Mouse (Mus musculus): Measurements from ENCODE around the gene Mthfd1. TPM values are rescaled to one million over a fixed set of nuclear protein-coding genes. Genes with fewer than 3 reads are reported as not detected.

Mthfd1 gene
- polyA plus RNA-seq, 2 experiments from 2014 or later: 24.4 to 35.0 TPM

DNA sequence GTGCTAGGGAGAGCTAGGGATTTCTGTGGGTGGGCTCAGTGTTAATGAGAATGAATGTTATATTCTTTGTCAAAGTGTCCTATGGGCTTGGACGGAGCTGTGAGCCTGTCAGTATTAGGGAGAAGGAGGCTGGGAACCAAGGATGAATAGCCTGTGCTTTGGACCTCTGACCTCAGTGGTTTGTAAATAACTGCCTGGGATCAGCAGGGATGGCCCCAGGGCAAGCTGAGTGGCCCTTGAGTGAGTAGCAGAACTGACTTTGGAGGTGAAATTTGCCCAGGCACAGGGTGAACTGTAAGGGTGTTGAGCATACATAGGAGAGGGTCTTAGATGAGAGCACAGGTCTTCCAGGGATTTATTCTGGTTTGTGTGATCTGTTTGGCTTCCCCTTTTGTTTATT lies 8.8 kb downstream of the Mthfd1 start:
- no peak for ATAC-seq

DNA sequence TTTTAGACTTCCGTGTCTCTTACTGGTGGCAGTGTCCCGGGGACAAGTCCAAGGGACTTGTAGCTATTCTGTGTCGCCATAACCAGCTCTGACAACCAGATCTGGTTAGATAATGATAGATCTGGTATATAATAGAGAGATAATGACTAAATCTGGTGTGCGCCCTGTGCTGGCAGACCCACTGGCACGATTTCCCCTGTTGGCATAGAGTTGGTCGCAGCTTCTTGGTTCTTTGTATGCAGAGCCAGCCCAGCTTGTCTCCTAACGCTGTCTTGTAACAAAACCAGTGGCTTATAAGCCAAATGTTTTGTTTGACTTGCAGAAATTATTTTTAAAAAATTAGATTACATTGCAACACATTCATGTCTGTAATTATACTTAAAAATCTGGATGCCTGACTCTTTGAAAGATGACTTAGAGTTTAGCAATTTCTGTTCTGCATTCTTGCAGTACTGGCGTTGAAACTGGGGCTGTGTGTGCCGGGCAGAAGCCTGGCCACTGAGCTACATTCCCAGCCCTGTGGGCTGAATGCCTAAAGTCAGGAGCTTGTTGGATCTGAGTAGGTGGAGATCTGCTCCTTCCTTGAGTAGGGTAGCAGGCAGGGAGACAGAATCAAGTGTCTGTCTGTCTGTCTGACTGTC lies 9.3 kb downstream of the Mthfd1 start:
- no peak for ATAC-seq

DNA sequence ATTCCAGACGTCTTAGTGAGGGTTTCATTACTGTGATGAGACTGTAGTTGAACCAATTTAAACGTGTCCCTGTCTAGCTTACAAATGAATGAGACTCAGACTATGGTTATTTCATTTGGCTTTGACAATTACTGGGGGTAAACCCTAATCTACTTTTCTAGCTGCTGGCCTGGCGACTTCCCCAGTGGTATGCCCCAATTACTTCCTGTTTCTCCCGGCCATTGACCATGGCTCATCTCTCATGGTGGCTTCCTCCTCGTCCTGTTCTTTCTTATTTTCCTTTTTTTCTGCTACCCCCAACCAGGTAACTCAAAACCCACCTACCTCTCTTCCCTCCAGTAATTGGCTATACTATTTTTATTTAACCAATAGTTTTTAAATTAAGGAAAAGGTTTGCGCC lies 9.9 kb downstream of the Mthfd1 start:
- no peak for ATAC-seq

DNA sequence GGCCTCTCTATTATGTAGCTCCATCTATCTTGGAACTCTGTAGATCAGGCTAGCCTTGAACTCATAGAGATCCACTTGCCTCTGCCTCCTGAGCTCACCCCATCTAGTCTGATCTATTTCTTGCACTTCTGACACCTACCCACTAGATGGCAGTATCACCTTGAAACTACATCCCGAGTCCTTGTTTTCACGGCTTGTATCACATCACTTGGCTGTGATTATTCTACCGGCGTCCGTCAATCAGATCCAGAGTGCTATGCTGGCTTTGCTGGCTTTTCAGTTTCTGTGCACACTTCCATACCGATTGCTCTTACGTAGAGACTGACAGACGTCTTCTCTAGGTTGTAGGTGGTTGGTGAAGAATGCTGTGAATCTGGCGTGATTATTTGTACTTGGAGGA lies 11.8 kb downstream of the Mthfd1 start:
- ATAC-seq: peak; percentile 63

DNA sequence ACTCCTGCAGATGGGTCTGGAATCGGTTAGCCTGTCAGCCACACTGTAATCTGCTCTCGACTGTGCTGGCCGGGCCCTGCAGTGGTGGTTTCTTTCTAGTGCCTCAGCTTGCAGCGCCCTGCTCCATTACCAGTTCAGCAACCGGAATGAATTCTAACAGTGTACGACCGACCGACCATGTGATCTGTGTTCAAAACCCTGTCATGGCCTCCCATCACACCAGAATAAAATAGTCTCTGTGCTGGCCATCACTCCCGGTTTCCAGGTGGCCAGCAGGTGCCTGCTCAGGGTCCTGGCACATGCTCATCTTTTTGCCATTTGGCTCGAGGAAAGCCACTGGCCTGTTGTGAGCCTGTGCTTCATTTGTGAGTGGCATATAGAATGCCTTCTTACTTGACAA lies 13.6 kb downstream of the Mthfd1 start:
- ATAC-seq: no peak

DNA sequence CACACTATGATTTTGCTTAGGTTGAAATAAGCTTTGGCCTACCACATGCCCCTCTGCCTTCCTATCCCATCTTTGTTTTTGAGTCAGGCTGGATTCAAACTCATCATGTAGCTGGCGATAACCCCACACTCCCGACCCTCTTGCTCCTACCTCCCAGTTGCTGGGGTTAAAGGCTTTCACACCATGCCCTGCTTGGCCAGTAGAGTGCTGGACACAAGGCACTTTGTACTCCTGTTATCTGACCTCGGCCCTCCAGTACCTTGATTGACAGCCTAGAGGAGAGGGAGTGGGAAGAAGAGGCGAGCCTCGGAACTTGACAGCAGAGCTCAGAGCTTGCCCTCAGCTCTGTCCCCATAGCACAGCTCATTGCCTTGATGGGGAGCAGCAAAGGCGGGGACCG lies 14.1 kb downstream of the Mthfd1 start:
- ATAC-seq: no peak

DNA sequence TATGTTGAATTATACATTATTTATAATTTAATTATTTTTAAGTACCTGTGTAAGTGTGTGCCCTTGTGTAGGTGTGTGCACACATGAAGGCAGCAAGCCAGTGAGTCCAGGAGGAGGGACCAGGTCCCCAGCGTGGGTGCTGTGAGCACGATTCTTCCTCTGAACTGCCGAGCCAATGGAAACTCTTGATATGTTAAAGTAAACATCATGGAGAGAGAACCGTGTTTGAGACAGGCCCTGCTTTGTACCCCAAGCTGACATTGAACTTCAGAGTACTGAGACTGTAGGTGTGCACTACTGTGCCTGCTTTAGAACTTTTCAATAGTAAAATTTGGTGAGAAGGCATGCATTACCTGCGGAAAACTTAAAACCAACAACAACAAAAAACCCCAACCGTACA lies 16.4 kb downstream of the Mthfd1 start:
- no peak for ATAC-seq

DNA sequence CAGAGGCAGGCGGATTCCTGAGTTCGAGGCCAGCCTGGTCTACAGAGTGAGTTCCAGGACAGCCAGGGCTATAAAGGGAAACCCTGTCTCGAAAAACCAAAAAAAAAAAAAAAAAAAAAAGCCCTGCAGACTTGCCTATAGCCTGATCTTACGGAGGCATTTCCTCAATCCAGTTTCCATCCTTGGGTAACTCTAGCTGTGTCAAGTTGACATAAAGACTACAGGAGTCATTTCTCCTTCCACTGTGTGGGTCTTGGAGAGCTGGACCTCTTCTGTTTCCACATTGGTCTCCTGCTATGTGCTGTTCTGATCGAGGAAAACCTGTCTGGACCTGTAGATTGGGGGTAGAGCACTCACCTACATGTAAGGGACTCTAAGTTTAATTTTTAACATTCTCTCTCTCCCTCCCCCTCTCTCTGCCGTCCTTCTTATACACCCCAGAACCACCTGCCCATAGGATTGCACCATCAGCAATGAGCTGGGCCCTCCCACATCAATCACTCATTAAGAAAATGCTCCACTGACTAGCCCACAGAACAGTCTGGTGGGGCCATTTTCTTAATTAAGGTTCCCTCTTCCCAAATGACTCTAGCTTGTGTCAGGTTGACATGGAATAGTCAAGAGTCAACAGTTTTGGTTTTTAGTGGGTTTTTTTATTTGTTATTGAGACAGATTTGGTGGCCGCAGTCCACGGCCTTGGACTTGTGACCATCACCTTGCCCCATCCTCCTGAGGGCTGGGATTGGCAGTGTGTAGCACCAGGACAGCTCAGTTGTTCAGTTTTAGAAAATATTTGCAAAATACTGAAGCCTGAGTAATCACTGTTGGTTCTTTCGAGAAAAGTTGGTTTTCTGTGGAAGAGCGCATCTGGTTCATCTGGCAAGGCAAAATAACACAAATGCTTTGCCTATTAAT lies 17.8 kb downstream of the Mthfd1 start:
- ATAC-seq: no peak

DNA sequence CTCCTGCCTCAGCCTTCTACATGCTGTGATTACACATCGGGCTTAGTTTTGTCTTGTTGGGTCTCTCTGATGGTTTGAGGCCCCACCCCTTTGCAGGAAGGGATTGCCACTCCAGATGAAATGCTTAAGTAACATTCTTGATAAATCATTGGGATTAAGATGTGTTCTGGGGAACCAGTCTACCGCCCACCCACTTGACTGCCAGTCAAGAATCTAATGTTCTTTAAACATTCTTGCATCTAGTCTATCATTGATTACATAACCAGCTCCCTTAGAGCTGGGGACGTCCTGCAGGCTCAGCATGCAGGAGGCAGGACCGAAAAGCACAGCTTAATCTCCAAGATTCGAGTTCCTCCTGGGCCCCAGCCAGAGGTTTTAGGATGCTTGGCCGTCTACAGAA lies 23.1 kb downstream of the Mthfd1 start:
- no peak for ATAC-seq

DNA sequence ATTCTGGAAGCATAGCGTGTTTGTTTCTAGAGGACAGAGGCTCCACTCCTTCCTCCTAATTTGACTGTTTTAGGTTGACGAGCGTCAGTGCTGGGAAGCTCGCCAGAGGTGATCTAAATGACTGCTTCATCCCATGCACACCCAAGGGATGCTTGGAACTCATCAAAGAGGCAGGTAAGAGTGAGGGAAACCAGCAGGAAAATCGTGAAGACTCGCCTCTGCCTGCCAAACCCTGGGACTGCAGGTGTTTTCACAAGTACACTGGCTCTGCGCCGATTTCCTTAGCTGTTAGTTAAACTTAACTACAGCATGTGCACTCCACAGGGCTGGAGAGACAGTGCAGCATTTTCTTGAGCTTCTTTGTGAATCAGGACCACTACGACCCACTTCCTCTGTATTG lies 25.5 kb downstream of the Mthfd1 start:
- no peak for ATAC-seq

DNA sequence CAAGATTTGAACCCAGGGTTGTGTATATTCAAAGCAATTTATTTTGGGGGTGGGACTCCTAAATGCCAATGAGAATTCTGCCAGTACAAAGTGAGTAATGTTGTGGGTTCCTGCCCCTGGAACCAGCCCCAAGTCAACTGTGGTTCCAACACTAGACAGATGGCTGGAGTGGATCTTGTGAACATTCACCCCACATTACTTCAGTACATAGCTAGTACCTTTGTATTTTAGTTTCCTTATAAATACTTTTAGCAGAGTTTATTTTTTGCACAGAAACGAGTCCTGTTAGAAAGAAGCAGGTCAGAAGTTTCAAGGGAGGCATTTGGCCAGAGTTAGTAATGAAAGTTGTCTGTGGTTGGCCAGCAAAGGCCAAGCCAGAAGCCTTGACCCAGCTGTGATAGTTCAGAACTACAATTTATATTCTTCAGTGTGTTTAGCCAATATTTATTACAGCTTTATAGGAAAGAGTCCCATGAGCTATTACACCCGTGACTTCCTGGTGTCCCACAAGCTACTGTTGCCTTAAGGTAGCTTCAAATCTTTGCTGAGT lies 26.1 kb downstream of the Mthfd1 start:
- ATAC-seq: no peak

DNA sequence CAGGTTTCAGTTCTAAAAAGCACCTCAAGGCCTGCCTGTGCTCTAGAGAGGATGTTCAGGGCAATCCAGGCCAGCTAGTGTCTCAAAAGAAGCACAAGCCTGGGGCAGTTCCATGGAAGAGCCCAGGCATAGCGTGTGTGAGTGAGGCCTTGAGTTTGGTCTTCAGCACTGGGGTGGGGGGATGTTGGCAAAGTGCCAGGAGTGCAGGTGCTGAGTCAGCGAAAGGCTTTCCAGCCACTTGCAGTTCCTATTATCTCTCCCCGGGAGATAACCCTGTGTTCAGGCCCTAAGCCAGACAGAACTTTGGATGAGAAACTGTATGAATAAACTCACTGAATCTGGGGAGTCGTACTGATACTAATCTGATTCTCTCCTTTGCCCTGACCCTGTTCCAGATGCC lies 27.0 kb downstream of the Mthfd1 start:
- no peak for ATAC-seq

DNA sequence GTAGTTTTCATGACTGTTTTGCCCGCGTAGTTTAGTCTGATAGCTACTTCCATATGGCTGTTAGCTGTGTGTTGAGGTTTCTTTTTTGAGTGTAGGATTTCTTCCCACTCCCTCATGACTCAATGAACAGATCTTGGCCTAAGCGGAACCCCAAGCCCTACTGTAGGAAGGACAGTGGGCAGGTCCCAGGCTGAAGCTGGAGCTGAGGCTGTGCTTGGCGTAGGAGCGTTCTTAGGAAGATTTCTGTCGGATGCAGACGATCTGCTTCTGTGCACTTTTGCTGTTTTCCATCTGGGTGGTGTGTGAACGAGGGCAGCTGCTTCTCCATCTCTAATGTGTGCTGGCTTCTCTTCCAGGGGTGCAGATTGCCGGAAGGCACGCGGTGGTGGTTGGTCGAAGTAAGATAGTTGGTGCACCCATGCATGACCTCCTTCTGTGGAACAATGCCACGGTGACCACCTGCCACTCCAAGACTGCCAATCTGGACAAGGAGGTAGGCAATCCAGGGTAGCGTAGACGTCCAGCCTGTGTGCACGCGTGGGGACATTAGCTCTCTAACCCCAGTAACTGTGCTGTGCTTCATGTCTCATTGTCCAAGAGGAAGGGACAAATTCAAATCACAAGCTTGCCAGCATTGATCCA lies 27.6 kb downstream of the Mthfd1 start:
- ATAC-seq: no peak

DNA sequence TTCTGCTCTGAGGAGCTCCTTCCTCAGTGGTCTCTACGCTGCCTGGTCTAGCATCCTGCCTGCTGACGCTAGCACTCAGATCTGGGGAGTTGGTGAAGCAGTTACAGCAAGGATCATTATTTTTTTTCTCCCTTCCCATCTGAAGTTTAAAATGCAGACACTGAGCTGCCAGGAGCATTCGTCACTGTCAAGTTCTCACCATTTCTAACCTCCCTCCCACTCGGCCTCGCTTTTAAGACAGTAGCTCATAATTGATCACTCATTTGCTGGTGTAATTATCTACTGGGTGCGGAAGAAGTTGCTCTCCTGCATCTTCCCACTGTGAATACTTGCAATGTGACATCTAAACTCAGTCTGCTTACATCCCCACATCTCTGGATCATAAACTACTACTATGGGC lies 30.3 kb downstream of the Mthfd1 start:
- no peak for ATAC-seq

DNA sequence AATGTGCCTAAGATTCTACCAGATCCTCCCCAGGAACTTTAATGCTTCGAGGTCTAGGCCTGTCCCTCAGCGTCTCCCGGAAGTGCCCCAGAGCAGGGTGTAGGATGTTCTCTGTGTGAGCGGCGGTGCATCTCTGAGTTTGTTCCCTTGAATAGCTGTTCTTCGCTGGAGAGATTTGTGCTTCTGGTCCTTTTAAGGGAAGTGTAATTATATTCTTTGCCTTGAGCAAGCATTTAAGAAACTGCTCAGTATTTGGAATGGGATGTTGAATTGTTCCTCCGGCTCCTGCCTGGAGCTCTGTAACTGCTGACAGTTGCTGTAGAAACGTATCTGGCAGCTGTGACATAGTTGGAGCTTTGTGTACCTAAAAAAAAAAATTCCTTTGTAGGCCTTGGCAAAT lies 32.9 kb downstream of the Mthfd1 start:
- no peak for ATAC-seq

DNA sequence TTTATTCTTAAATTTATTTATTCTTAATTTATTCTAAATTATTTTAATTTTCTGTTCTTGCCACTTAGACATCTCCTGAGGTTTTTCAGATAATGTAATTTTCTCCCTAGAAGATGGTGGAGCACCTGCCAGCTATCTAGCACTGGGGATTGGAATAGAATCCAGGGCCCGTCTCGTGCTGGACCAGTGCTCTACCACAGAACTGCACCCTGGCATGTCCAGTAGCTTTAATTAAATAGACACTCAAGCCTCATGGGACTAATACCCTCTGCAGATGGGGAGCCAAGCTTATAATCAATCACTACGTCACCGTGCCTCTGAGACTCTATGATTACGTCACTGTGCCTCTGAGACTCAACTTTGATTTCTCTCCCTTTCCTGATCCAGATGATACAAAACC lies 33.4 kb downstream of the Mthfd1 start:
- ATAC-seq: no peak

DNA sequence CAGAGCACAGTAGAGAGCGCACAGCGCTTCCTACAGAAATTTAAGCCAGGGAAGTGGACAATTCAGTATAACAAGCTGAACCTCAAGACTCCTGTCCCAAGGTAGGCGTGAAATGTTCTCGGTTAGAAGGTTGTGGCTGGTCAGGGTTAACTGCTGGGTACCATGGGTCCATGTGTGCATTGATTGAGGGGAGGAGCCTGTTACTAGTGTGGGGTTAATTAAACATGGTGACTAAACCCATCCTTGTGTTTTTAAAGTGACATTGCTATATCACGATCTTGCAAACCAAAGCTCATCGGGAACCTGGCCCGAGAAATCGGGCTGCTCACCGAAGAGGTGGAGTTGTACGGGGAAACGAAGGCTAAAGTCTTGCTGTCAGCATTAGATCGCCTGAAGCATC lies 34.3 kb downstream of the Mthfd1 start:
- no peak for ATAC-seq

DNA sequence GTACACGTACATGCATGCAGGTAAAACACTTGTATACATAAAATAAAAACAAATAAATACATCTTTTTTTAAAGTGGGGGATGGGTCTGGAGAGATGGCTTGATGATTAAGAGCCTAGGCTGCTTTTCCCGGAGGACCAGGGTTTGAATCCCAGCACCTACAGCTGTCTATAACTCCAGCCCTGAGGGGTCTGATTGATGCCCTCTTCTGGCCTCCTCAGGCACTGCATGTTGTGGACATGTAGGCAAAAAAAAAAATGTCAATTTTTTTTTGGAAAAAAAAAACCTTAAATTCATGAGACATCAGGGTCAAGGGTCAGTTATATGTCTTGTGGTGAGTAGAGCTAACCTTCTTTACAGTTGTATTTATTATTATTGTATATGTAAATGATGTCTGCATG lies 35.2 kb downstream of the Mthfd1 start:
- no peak for ATAC-seq

DNA sequence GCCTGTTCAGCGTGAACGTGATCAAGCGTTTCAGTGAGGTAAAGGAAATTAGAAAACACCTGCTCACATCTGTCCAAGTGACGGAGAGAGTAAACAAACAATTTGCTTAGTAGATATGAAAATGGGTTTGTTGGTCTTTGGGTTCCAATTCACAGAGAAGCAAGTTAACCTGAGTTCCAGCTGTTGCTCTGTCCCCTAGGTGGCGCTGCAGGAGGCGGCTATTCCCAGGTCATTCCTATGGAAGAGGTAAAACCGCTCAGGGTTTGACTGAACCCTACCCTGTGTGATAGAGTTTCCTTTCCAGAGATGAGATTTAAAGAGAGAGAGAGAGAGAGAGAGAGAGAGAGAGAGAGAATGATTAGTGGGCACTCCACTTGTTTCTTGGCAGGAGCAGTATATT lies 38.1 kb downstream of the Mthfd1 start:
- ATAC-seq: no peak

DNA sequence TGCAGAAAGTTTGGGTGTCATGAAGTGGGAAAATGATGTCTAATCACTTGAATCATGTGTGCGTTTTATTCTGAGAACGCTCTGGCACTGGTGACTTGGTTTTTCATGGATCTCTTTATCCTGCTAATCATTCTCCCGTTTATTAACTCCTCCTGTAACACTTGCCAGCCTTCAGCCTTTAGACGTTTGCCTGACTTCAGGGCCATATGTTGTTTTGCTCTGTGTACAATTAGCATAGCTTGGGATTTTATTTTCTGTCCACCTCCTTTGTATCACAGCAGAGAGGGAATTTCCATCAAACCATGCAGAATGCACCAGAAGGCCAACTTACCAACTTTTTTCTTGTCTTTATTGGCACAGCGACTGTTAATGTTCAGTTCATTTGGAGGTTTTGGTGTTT lies 42.7 kb downstream of the Mthfd1 start:
- no peak for ATAC-seq

DNA sequence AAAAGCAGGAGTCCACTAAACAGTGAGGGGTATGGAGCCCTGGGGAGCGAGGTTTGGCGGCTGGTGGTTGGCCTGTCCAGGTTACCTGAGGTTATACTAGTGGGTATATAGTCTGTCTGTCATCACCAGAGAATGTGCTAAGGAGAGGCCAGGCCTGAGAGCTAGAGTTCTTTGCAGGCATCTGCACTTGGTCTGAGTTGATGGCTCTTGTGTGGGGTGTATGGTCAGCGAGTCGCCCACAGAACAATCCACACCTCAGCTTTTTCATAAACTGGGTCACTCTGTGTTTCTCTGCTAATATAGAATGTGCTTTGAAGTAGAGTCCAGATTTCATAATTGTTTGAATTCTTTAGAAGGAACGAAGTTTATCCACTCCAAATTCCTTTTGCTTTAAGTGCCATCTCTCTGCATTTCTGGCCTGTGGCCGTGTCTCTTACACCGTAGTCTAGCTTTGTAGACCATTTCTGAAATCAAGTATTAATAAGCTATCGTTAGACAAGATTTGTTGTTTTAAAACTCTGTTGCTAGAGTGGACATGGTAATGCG lies 44.3 kb downstream of the Mthfd1 start:
- ATAC-seq: no peak

DNA sequence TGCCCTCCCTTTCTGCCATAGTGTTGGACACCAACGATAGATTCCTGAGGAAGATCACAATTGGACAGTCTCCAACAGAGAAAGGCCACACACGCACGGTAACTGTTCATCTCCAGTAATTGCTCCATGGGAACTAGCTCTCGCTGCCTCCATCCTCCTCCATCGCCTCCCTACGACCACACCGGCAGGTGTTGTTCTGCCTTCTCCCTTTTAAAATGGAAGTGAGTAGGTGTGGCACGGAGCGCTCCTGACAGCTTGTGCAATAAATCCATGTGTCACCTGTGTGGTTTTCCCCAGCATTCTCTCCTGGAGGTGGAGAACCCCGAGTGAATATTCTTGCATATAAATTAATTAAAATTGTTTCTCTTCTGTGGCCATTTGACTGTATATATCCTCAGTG lies 45.3 kb downstream of the Mthfd1 start:
- no peak for ATAC-seq

DNA sequence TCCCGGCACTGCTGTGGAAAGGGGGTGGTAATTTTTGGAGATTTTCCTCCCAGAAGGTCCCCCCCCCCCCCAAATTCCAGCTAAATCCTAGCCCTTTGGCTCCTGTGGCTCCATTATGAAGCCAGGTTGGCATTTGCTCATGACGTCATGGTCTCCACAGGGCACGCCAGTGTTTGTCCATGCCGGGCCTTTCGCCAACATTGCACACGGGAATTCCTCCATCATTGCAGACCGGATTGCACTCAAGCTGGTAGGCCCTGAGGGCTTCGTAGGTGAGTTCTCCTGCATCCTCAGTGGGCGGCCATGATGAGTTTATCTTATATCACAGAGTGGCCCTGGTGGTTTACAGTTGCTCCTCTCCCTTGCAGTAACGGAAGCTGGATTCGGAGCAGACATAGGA lies 48.4 kb downstream of the Mthfd1 start:
- ATAC-seq: no peak

Measured in activated CD4-positive, CD25-positive, alpha-beta regulatory T cell, adult 4 months (primary cell).